Comparison of ENCODE assay signal across 10 mouse cellular contexts in the genomic region with DNA sequence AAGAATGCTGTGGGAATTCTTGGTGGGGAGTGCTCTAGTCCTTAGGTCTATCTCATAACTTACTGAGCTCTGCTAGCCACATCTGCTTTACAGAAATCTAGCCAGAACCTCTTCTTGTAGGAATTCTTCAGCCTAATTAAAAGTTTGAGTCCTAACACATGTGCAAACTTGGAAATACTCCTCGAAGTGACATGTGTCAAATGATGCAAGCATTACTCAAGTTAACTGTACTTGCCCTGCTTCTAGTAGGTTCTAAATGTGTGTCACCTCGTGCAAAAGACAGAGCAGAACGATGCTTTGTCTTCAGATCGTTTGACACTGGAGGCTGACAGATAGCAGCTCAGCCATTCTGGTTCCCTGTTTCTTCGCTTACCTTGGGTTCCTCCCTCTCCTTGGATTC.
"Had no signal": no experiment of that assay in that cellular context is flagged by ENCODE, and none has a peak within 500 bp of the region (broad histone marks: within the 10 kb centered on the region; RNA-seq: fewer than 3 reads in every experiment).

No protein-coding gene starts in this region.

- H3K27me3 ChIP-seq: limb, embryonic 15.5 days; liver, embryonic 13.5 days; midbrain, embryonic 13.5 days; neural tube, embryonic 12.5 days had no signal

- ATAC-seq: midbrain, embryonic 13.5 days had no signal

- H3K4me2 ChIP-seq: limb, embryonic 15.5 days; liver, embryonic 13.5 days; midbrain, embryonic 13.5 days; neural tube, embryonic 12.5 days had no signal

- H3K27ac ChIP-seq: limb, embryonic 15.5 days; liver, embryonic 13.5 days; midbrain, embryonic 13.5 days; neural tube, embryonic 12.5 days; stomach, postnatal 0 days had no signal

- H3K9me3 ChIP-seq: limb, embryonic 15.5 days; liver, embryonic 13.5 days; midbrain, embryonic 13.5 days; neural tube, embryonic 12.5 days had no signal

- H3K36me3 ChIP-seq: limb, embryonic 15.5 days; liver, embryonic 13.5 days; midbrain, embryonic 13.5 days; neural tube, embryonic 12.5 days had no signal

- H3K9ac ChIP-seq: limb, embryonic 15.5 days; liver, embryonic 13.5 days; midbrain, embryonic 13.5 days; neural tube, embryonic 12.5 days had no signal

- DNase-seq: kidney, postnatal 14 days; left cerebral cortex, postnatal 4 days; liver, embryonic 13.5 days; lung, adult 18-20 months; lung, postnatal 36 days; thymus, postnatal 4 days had no signal

- H3K4me1 ChIP-seq: liver, embryonic 13.5 days had no signal

- H3K4me3 ChIP-seq: limb, embryonic 15.5 days; liver, embryonic 13.5 days; midbrain, embryonic 13.5 days; neural tube, embryonic 12.5 days had no signal
